Mouse (Mus musculus) urinary bladder, adult 18-20 months (tissue): ENCODE measurements at regions not wholly inside any gene's neighbourhood (a gene's known extent, or its start where the extent isn't known, plus 50 kb on each side); places are given as distances from the start of the nearest gene placed in this dataset.

ENCODE experiments used
- DNase-seq, 2 experiments: peaks; one replicate each; pipeline ENCODE4 v3.0.0; 2022; ENCODE audit warnings: low spot score in 2 of 2, mixed read lengths in 2 of 2

GRCm38 (mm10) chr17:84888525-84888924 lies 68.0 kb upstream of the Ppm1b start:
- DNase-seq, result no peak

GRCm38 (mm10) chr17:84890871-84891599 lies 65.5 kb upstream of the Ppm1b start:
- DNase-seq, result no peak

DNA sequence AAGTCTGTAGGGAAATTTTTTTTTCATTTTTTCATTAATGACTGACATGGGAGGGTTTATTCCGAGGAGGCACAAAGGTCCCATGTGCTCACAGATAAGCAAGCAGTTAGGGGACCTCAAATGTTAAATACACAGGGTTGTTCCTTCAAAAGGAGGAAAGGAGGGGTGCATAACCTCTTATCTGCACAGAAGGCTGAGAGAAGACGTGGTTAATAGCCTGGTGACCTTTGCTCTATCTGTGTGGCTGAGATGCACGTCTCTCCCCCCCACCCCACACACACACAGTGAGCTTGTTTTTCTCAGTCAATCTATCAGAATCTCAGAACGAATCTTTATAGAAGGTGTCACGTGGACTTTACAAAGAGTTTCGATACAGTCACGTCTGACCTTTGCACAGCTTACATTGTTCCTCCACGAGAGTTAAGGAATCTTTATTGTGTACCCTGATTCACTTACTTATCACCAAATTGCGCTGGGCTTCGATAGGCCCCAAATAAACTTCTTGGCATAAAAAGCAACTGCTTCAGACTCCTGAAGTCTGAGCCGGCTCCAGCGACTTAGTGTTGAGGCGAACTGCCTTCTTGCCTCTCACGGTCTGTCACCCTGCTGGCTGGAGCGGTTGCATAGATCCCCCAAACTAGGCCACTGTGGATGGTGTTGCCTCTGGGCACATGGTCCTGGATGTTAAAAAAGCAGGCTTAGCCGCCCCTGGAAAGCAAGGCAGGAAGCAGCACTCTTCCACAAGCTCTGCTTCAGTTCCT lies 63.1 kb upstream of the Ppm1b start:
- no peak for DNase-seq

DNA sequence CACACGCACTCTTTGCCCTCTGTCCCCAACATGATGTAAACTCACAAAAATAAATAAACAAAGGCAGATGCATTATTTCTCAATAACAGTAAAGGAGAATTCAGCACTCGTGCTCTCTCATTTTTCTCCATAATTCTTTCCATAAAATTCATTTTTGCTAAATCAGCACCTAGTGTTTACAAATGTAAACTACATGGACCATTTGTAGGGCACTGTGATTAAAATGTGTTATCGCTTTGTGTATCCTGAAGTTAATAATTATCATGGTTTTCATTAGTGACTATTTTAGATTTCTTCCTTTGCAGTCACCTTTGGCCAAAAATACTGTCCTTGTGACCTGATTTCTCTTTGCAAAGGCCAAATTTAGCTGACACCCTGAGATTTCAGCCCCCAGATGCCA lies 61.0 kb upstream of the Ppm1b start:
- DNase-seq, result no peak

DNA sequence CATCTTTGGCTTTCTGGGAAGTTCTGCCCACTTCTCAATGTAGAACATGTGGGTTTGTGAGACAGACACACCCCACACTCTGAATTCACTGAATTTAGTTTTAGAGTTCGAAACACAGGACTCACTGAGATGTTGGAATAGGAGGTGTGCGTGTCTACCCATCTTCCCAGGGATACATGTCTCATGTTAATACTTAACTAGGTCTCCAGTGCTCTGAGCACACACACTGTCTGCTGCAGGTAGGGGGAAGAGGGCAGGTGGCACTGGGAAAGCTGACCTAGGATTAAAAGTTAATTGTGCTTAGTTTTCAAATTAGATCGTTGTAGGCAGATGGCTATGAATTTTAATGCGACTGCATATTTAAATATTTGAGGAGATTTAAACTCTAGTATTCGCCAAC lies 60.0 kb upstream of the Ppm1b start:
- no peak for DNase-seq

DNA sequence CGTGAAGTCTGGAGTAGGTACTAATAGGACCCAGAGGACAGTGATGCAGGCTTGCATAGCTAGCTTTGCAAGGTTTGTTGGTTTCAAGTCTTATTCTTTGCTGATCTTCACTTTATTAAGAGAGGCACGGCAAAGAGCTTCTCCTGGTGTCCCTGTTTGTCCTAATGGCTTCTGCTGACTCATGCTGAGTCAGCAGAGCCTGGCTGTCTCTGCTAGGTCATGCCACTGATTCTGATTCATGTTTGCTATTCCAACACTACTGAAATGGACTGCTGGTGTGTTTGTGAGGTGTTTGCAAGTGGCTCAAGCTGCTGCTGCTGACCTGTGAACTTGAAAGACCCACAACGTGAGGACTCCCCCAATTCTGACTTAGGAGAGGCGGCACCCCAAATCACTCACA lies 58.1 kb upstream of the Ppm1b start:
- no peak for DNase-seq

DNA sequence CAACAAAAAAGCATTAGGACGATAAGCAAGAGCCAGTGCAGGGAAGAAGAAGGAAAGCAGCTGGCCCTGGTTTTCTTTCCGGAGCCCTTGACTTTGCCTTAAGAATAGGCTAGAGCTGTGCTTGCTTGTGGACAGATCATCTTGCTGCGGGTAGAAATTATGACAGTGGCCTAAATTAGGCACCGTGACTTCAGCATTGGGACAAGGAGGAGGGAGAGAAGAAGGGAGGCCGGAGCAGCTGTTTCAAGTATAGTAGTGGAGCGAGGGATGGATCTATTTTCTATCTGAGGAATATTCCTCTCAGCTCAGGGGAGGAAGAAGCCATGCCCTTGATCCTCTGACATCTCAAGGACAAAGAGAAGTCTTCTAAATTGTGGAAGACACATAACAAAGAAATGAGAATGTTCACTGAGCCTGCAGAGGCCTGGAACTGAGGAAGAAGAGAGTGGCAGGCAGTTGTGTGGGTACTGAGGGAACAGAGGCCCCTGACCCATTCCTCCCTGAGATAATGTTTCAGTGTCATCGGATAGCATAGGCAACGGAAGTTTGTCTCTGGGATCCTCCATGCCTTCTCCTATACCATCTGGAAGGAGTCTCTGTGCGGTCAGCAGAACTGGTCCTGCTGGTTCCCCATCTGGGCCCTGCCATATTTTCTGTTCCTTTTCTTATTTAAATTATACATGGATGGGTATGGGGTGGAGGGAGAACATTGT lies 52.8 kb upstream of the Ppm1b start:
- DNase-seq, result no peak
